Mouse (Mus musculus) lung, postnatal 36 days (tissue): ENCODE data around the gene Elfn2.

Experiments used
- DNase-seq: peaks from one replicate; pipeline ENCODE4 v3.0.0; 2022; ENCODE audit warnings: mixed read lengths

The Elfn2 gene

GRCm38 (mm10) chr15:78677708-78678107 is 40.9 kb downstream of the Elfn2 start:
- no peak for DNase-seq

DNA sequence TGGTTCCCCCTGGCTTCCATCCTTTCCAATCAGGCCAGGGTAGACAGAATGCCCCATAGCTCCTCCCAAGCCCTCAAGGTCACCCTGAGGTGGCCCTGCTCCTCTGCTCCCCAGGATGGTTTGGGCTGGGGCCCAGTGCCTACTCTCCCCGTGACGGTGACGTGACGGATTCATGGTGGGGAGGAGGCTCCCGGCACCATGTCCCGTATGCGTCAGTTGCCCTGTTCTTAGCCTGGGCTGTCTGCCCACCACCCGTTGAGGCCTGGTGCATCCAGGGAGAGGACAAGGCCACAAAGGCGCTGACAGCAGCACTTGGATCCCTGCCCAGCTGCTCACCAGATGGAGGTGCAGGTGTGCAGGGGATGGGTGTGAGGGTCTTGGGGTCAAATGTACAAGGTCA is 41.6 kb downstream of the Elfn2 start:
- DNase-seq, result no peak

DNA sequence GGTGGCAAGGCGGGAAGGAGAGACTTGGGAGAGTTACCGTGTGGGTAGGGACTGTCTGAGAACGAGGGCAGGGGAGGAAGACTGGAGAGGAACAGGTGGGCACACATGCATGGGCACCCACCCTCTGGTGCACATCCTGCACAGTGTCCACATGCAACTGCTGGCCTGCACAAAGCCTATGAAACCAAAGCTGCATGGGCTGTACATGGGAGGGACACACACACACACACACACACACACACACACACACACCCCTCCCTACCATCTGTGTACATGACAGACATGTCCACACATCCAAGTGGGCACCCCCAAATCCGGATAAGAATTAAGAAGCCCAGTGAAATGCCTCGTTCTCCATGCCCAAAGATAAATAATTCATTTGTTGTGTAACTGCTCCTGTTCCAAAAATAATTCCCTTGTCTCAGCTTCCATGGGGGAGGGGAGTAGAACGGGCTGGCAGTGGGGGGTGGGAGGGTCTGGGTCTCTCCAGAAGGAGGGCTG is 43.6 kb downstream of the Elfn2 start:
- no peak for DNase-seq

DNA sequence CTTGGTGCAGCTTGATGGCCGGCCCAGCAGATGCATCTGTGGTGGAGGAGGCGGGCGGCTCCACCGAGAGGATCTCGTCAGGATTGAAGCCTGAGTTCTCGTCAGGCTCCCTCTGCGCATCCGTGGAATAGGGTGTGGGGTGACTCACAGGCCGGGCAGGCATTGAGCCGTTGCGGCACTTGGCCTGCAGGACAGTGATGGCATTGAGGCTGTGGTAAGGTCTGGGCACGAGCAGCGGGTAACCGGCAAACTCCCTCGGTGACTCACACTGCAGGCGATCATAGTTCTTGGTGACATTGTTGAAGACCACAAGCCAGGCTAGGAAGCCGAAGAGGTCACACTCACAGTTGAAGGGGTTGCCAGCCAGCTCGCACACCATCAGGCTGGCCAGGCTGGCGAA is 45.1 kb downstream of the Elfn2 start:
- no peak for DNase-seq

GRCm38 (mm10) chr15:78670341-78670740 is 48.2 kb downstream of the Elfn2 start:
- DNase-seq, result peak; percentile 35

- peak; percentile 21 for DNase-seq
These were observed 49.2 kb downstream of the Elfn2 start for GRCm38 (mm10) chr15:78669221-78669871.

DNA sequence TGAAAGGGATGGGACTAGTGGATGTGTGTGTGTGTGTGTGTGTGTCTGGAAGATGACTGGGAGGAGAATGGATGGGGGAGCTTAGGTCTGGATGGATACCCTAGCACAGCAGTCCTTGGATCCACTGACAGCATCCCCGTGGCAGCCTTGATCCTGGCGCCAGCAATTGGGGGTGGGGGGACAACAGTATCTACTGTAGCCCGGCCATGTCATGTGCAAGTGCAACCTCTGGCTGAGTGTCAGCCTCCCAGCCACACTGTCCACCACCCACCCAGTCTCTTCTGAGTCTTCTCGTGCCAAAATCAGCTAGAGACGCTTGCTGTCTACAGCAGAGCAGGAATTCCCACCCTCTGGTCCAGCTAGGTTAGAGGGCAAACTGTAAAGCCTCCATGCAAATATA is 54.3 kb downstream of the Elfn2 start:
- DNase-seq, result no peak

DNA sequence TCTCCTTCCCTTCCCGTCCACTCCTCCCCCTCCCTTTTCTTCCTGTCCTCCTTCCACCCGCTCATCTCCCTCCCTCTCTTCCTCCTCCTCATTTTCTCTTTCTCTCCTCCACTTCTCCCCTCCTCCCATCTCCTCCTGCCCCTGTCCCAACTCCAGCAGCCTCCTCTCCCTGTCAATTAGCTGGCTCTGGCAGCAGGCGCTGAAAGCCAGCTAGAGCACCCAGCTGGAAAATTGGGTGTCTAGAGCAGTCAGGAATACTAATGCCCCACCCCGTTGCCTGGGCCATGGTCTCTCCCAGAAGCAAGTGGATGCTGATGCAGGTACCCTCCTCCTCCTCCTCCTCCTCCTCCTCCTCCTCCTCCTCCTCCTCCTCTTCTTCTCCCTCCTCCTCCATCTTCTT is 67.4 kb downstream of the Elfn2 start:
- no peak for DNase-seq

- DNase-seq, result no peak
These were observed 70.8 kb downstream of the Elfn2 start for GRCm38 (mm10) chr15:78647746-78648145.

GRCm38 (mm10) chr15:78644606-78645005 is 74.0 kb downstream of the Elfn2 start:
- no peak for DNase-seq

GRCm38 (mm10) chr15:78643633-78644032 is 74.9 kb downstream of the Elfn2 start:
- no peak for DNase-seq

DNA sequence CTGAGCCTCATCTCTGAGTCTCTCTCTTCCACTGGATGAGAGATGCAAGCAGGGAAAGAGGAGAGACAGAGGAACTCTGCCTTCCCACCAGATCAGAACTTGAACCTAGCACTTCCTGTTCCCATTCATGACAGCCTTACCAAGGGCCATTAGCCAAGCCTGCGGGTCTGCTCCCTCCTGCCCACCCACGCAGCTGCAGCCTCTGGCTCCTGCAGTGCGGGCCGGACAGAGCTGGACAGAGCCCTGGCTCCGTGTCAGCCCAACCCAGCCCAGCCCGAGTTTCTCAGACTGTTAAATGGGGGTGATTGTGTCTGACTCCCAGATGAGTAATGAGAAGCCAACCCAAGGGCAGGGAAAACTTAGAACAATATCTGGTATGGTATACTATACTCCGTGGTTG is 83.3 kb downstream of the Elfn2 start:
- DNase-seq, result peak; percentile 29

GRCm38 (mm10) chr15:78634095-78634737 is 84.4 kb downstream of the Elfn2 start:
- DNase-seq, result no peak

GRCm38 (mm10) chr15:78633413-78633812 is 85.2 kb downstream of the Elfn2 start:
- no peak for DNase-seq

DNA sequence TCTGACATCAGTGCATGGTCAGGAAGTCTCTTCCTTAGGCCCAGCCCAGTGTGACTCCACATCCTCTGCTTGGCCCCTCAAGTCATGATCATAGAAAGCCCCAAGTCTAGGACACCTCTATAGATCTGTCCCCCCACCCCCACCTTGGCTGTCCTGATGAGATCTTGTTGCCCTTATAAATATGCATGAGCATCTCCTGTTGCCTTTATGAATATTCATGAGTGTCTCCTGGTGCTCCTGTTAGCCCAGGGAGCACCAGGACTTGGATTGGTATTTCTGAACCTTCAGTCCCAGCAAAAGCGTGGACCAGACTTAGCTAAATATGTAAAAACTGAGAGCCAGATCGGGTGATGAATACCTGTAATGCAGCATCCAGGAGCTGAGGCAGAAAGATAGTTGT is 86.2 kb downstream of the Elfn2 start:
- DNase-seq, result no peak

GRCm38 (mm10) chr15:78626285-78626684 is 92.3 kb downstream of the Elfn2 start:
- DNase-seq, result no peak

DNA sequence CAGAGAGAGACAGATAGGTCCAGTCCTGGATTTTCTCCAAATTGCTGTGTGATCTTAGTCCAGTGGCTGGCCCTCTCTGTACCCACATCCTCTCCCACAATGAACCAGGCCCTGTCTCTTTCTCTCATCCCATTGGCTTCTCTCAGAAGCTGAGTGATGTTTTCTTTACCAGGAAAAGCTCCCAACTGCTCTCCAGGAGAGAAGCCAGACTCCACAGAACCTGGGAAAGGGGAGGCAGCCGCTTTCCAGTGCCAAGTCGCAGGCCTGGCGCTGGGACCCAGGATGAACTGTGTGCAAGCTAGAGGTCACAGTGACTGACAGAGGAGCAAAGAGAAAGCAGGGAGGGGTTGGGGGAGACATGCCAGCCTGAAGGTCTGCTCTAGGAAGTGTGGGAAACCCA is 93.6 kb downstream of the Elfn2 start:
- DNase-seq, result no peak

DNA sequence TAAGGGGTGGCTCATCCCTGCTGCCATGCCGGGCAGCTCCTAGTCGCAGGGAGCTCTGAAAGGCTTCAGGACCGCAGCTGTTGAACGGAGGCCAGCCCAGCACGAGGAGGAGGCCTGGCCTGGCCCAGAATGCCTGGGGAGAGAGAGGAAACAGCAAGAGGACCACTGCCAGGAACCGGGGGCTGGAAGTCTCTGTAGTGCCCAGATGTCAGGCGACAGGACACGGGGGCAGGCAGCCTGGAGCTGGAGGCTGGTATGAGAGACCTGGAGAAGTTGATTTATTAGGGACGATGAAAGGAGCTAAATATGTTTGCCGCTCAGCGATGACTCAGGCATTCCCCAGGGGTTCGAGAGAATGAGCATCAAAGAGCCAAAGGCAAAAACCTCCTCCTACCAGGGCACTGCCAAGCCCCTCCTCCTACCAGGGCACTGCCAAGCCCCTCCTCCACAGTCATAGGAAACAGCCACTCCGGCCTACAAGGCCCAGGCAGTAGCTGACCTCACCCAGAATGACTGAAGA is 94.1 kb downstream of the Elfn2 start:
- peak; percentile 91 for DNase-seq

DNA sequence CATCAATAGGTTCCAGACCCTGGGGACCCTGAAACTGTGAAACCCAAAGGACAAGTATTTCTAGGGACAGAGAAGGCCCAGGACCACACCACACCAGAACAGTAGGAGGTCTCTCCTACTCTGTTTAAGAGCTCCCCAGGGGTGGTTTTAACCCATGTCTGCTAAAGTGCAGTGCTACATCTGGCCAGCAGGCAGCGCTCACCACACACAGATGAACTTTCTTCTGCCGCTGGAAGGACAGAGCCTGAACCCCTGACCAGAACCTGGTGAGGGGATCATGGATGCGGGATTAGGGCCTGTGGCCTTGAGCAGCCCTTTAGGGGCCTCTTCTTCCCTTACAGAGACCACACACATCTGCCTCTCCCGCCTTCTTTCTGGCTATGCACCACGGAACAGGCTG is 95.1 kb downstream of the Elfn2 start:
- DNase-seq, result peak; percentile 82
